Mouse (Mus musculus): ENCODE measurements around the gene Nkiras1.
A peak's percentile ranks its signal among the peaks of the same experiment; 100 is the strongest.

The Nkiras1 gene

DNA sequence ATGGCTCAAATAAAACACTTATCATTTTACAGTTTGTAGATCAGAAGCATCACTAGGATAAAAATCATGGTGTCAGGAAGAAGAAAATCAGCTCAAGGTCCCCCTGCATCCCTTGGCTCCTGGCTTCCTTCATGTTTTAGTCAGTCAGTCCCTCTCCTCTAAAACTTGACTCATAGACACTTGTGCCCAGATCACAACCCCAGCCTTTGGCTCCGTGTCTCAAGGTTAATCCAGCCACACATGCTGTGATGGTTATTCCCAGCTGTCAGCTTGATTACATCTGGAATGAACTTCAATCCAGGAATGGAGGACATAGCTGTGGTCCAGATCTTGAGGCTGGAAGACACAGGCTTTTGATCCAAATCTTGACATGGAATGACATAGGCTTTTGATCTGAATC is 3.6 kb downstream of the Nkiras1 start:
- DNase-seq (ENCODE audit: low spot score in 2 of 2), result no peak

DNA sequence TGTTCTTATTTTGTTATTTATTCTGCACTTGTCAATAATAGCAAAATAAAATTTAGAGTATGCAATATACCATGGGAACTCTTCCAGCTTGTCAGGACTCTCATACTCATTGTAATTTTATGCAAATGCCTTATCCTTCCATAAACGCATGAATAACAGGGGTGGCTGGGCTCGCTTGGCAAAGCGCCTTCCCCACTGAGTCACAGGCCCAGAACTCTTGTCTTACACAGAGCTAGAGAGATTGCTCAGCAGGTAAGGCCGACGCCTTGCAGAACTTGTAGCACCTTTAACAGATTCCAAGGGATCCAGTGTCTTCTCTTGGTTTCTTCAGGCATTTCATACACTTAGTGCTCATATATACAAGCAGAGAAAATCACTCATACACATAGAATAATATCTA is 9.4 kb downstream of the Nkiras1 start:
- no peak for DNase-seq (ENCODE audit: low spot score in 2 of 2)

DNA sequence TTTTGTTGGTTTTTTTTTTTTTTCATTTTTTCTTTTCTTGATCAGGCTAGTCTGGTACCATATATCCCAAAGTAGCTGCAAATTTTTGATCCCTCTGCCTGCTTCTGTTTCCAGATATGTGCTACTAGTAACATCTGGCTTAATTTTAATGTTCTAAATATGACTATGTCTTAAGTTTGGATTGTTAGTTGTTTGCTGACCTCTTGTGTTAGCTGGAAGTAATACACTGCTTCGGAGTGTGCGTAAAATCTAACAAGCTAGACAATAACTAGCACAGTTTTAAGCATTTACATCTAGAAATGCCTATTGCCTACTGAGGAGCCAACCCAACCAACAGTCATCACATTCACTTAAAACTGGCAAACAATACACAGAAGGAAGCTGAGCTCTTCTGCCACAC is 13.6 kb downstream of the Nkiras1 start:
- DNase-seq (ENCODE audit: low spot score in 2 of 2), result no peak

DNA sequence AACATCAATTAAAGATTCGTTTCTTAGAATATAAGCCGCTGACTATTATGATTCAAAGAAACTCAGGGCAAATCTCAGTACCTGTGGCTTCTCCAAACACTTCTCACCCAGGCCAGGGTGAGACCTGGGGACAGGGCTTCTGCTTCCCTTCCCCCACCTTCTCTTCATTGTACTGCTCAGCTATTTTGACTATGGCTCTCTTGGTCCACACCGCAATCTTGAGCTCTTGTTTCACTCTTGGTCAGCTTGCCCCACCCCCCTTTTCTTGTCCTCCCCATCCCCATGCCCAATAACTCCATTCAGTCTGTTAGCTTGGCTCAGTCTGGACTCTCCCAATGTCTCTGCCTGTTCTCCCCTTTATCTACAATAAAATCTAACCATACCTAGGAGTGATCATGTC is 14.5 kb downstream of the Nkiras1 start:
- no peak for DNase-seq (ENCODE audit: low spot score in 2 of 2)

DNA sequence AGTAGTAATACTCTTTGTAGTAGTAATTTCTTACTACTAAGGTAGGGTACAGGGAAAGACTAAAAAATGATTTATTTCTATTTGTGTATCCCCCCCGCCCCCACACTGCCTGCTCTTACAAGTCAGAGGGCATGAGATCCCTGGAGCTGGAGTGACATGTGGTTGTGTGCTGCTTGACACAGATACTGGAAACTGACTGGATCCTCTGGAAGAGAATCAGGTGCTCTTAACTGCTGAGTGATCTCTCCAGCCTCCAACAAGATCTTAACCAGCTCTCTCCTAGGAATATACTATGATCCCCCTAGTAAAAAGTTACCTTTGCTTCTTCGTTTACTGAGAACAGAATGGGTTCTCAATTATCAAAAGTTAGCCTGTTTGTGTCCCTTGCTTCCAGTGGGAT is 15.5 kb downstream of the Nkiras1 start:
- no peak for DNase-seq (ENCODE audit: low spot score in 2 of 2)

DNA sequence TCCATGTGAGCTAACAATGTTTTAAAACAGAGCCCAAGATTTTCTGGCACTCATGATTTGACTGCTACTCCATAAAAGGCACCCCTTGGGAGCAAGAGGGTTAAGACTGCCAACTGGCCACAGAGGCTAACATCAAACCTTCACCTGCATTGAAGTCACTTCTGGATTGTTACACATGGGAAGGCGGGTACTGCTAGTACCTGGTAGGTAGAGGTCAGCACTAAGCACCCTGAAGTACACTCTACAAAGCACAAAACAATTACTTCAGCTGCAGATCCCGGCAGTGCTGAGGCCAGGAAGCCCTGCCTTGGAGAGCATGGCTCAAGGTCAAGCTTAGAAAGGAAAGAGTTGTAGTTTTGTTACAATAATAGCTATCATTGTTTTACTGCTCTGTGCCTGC is 16.5 kb downstream of the Nkiras1 start:
- DNase-seq (ENCODE audit: low spot score in 2 of 2), result no peak

DNA sequence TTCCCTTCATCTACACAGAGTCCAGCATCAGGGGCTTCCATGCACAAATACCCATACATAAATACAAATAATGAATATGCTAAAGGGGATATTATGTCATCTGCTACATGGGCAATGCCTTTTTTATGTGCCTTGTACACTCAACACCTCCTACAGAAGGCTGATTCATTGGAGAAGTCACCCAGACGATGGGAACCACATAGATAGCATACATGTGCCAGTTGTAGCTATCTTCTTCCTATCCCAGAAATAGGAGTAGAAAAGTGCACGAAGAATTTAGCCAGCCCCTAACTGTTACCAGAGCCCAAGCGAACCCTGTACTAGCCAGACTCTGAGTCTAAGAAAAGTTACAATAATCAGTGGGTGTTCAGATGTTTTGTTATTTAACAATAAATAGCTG is 21.2 kb downstream of the Nkiras1 start:
- DNase-seq (ENCODE audit: low spot score in 2 of 2), result no peak

- no peak for DNase-seq (ENCODE audit: low spot score in 2 of 2)
These were observed 21.6 kb downstream of the Nkiras1 start for GRCm38 (mm10) chr14:18292578-18292977.

DNA sequence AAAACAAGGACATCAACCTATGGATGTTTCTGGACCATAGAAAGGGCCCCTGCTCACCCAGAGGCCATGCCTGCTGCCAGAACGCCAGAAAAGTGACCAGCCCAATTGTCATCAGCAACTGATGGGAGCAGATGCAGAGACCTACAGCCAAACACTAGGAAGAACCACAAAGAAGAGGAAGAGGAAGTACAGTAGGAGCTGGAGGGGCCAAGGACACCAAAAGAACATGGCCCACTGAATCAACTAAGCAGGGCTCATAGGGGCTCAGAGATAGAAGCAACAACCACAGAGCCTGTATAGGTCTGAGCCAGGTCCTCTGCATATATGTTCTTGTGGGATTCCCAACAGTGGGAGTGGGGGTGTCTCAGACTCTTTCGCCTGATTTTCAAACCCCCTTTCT is 26.5 kb downstream of the Nkiras1 start:
- no peak for DNase-seq (ENCODE audit: low spot score in 2 of 2)

DNA sequence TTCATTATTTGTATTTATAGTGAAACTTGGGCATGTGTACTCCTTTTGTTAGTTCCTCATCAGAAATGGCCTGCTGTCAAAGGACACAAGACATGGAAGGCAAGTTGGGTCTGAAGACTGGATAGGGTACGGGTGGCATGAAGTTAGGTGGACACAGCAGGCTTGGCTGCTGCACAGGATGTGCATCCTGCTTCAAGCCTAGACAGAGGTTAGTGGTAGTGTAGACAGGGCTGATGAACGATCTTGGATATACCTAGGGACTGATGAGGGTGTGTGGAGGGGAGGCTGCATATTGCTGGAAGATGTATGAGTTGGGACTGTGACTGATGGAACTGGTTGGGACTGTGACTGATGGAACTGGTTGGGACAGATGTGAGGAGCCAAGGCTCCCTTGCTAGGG is 27.9 kb downstream of the Nkiras1 start:
- DNase-seq (ENCODE audit: low spot score in 2 of 2), result no peak

GRCm38 (mm10) chr14:18300676-18301075 is 29.7 kb downstream of the Nkiras1 start:
- DNase-seq (ENCODE audit: low spot score in 2 of 2), result no peak

DNA sequence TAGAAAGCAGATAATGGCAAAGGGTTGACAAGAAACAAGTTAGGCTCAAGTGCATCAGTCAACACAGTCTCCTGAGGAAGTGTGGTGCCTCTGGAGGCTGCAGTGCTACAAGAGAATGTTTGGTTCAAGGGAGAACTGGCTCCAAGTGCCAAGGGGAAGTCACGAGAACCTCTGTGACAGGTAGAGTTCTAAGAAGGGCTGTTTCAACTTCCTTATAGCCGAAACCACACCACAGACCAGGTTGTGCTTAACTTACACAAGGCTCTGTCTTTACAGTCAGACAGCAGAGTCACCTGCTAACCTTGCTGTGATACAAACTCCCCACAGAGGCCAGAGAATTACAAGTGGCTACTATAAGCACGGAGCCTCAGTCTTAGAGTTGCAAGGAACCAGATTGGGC is 30.7 kb downstream of the Nkiras1 start:
- no peak for DNase-seq (ENCODE audit: low spot score in 2 of 2)

DNA sequence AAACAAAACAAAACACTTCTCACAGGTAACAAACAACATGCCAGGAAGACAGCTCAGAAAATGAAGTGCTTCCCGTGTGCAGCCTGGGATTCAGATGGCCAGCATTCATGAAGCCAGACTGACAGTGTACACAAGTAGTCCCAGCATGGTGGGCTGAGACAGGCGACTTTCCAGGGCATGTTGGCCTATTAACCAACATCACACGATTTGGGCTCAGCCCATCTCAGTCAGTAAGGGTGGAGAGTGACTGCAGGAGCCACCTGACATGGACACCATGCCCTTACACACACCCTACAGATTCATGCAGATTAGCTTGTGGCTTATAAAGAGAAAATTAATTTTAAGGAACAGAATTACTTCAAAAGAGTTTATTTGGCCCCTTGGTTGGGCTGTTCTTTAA is 31.8 kb downstream of the Nkiras1 start:
- no peak for DNase-seq (ENCODE audit: low spot score in 2 of 2)

DNA sequence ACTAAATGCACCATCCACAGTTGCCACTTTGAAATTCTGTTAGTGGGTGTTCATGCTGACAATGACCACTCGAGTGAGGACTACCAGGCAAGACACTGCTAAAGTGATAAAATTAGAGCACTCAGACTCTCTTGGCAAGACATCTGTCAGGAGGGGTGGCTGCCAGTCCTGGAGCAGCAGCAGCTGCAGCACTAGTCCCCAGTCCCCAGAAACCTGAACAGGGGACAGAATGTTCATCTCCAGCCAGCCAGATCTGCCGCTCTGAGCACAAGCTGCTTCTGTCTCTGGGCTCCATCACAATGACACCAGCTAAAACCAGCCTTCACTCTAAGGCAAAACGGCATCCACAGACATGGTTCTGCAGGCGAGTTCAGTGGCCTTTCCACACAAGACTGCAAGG is 32.3 kb downstream of the Nkiras1 start:
- peak; percentile 73 to 81 for DNase-seq (ENCODE audit: low spot score in 2 of 2)

DNA sequence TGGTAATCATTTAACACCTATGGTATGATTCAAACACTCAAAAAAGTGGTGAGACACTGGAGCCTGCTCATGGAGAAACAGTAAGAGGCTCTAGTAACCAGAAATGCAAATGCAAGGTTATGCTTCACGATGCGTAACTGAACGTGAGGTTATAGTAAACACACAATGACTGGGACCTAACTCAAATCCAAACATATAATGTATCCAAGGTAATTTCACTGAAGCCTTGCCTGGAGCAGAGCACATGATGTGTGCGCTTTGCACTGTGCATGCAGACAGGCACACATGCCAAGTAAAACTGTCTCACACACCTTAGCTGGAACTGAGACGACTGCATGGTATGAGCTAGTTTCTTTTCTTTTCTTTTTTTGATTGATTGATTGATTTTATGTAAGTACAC is 33.2 kb downstream of the Nkiras1 start:
- no peak for DNase-seq (ENCODE audit: low spot score in 2 of 2)

- no peak for DNase-seq (ENCODE audit: low spot score in 2 of 2)
These were observed 46.8 kb downstream of the Nkiras1 start for GRCm38 (mm10) chr14:18317457-18318411.

GRCm38 (mm10) chr14:18326968-18327672 is 56.2 kb downstream of the Nkiras1 start:
- DNase-seq (ENCODE audit: low spot score in 2 of 2), result peak; percentile 16 to 26

GRCm38 (mm10) chr14:18330789-18331692 is 60.1 kb downstream of the Nkiras1 start:
- DNase-seq (ENCODE audit: low spot score in 2 of 2), result peak; percentile 19 to 30

- peak; percentile 60 to 66 for DNase-seq (ENCODE audit: low spot score in 2 of 2)
These were observed 60.8 kb downstream of the Nkiras1 start, which contains the start of gene Ube2e1 for GRCm38 (mm10) chr14:18331693-18332131. Ube2e1 (minus strand) TSS chr14:18331859.
